Mouse (Mus musculus): Measurements from ENCODE around the gene Crabp1. TPM values are rescaled to one million over a fixed set of nuclear protein-coding genes. Genes with fewer than 3 reads are reported as not detected.

Crabp1 gene
- polyA plus RNA-seq, 1 experiment: 13.5 TPM

DNA sequence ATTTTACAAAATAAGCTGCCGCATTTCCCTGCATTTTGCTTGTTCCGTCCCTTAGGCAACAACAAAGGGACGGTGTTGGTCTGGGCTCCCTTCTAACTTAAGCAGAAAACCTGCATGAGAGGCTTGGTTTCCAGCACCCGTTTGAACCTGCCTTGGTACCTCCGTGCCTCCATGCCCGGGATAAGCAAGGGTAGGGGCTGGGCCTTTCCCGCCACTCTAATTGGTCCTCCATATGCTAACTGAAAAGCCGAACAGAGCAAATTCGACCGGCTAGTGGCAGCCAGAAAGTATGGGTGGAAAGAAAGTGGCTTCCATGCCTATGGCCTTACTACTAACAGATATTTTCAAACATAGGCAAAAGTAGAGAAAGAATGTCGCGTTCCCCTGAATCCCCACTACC, 457 bp upstream of the Crabp1 start:
- peaks cover 14% of the 10 kb centered on the region for H3K27me3 ChIP-seq (ENCODE audit: control insufficient read depth, insufficient read depth, low read length, poor library complexity, severe bottlenecking)
- H3K27ac ChIP-seq (ENCODE audit: insufficient read depth, low read length): no peak overlapping the region
- 0 out of 2 replicates have a peak, but pooled peaks cover 5% of the 10 kb centered on the region for H3K9me3 ChIP-seq (replicated peaks; ENCODE audit: control insufficient read depth, insufficient read depth, low read length, poor library complexity, severe bottlenecking)
- H3K9ac ChIP-seq (ENCODE audit: low read depth, poor library complexity, severe bottlenecking): peak overlapping the region; percentile 59
- H3K4me3 ChIP-seq (ENCODE audit: low read depth, low read length): peak overlapping the region; percentile 82
- no peaks in the 10 kb centered on the region for H3K36me3 ChIP-seq (ENCODE audit: control insufficient read depth, insufficient read depth, low read length, poor library complexity, severe bottlenecking)
- no peaks in the 10 kb centered on the region for H3K4me1 ChIP-seq (ENCODE audit: control insufficient read depth, insufficient read depth, low read length)
- no peak for TF ChIP-seq EP300 (IDR thresholded peaks at IDR 0.05; ENCODE audit: insufficient read depth, low read depth, low read length)
- no peak for TF ChIP-seq CTCF (IDR thresholded peaks at IDR 0.05; ENCODE audit: low read depth, low read length)
- TF ChIP-seq POLR2A (IDR thresholded peaks at IDR 0.05; ENCODE audit: insufficient read depth, low read length): no peak

GRCm38 (mm10) chr9:54765336-54766085, 963 bp downstream of the Crabp1 start:
- Histone ChIP-seq H3K4me3 (ENCODE audit: low read depth, low read length) (peak overlapping the region; percentile 82), H3K27ac (ENCODE audit: insufficient read depth, low read length) (no peak overlapping the region), H3K9ac (ENCODE audit: low read depth, poor library complexity, severe bottlenecking) (peak overlapping the region; percentile 59), H3K4me1 (ENCODE audit: control insufficient read depth, insufficient read depth, low read length) (no peaks in the 10 kb centered on the region), H3K27me3 (ENCODE audit: control insufficient read depth, insufficient read depth, low read length, poor library complexity, severe bottlenecking) (peaks cover 14% of the 10 kb centered on the region), H3K36me3 (ENCODE audit: control insufficient read depth, insufficient read depth, low read length, poor library complexity, severe bottlenecking) (no peaks in the 10 kb centered on the region), H3K9me3 (replicated peaks; ENCODE audit: control insufficient read depth, insufficient read depth, low read length, poor library complexity, severe bottlenecking) (0 out of 2 replicates have a peak, but pooled peaks cover 5% of the 10 kb centered on the region)
- TF ChIP-seq POLR2A (IDR thresholded peaks at IDR 0.05; ENCODE audit: insufficient read depth, low read length) (no peak), CTCF (IDR thresholded peaks at IDR 0.05; ENCODE audit: low read depth, low read length) (no peak), EP300 (IDR thresholded peaks at IDR 0.05; ENCODE audit: insufficient read depth, low read depth, low read length) (no peak)

GRCm38 (mm10) chr9:54770140-54770780, 5.7 kb downstream of the Crabp1 start:
- Histone ChIP-seq H3K27ac (ENCODE audit: insufficient read depth, low read length) (no peak overlapping the region), H3K9ac (ENCODE audit: low read depth, poor library complexity, severe bottlenecking) (no peak overlapping the region), H3K4me3 (ENCODE audit: low read depth, low read length) (no peak overlapping the region), H3K9me3 (replicated peaks; ENCODE audit: control insufficient read depth, insufficient read depth, low read length, poor library complexity, severe bottlenecking) (no peaks in the 10 kb centered on the region), H3K36me3 (ENCODE audit: control insufficient read depth, insufficient read depth, low read length, poor library complexity, severe bottlenecking) (no peaks in the 10 kb centered on the region), H3K4me1 (ENCODE audit: control insufficient read depth, insufficient read depth, low read length) (no peaks in the 10 kb centered on the region), H3K27me3 (ENCODE audit: control insufficient read depth, insufficient read depth, low read length, poor library complexity, severe bottlenecking) (peaks cover 7% of the 10 kb centered on the region)
- TF ChIP-seq POLR2A (IDR thresholded peaks at IDR 0.05; ENCODE audit: insufficient read depth, low read length) (no peak), EP300 (IDR thresholded peaks at IDR 0.05; ENCODE audit: insufficient read depth, low read depth, low read length) (no peak)

DNA sequence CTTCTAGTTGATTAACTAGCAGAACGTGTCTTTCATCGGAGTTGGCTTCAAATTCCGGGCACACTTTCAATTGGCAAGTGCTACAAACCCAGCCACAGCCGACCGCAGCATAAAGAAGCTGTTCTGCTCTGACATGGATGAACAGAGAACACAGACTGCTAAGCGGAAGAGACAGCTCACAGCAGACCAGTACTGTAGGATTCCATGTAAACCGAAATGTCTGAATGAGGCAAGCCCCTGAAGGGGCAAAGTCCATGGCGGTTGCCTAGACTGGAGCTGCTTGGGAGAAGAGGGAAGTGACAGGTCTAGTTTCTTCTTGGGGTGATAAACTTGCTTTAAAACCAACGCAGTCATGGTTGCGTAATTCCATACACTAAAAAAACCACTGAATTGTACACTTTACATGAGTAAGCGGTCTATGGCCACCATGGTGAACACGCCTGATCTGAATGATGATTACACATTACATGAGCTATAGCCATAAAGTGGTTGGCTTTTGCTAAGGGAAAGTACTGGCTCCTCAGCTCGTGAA, 12.0 kb downstream of the Crabp1 start:
- Histone ChIP-seq H3K9me3 (replicated peaks; ENCODE audit: control insufficient read depth, insufficient read depth, low read length, poor library complexity, severe bottlenecking) (no peaks in the 10 kb centered on the region), H3K36me3 (ENCODE audit: control insufficient read depth, insufficient read depth, low read length, poor library complexity, severe bottlenecking) (no peaks in the 10 kb centered on the region), H3K4me3 (ENCODE audit: low read depth, low read length) (no peak overlapping the region), H3K9ac (ENCODE audit: low read depth, poor library complexity, severe bottlenecking) (no peak overlapping the region), H3K27me3 (ENCODE audit: control insufficient read depth, insufficient read depth, low read length, poor library complexity, severe bottlenecking) (no peaks in the 10 kb centered on the region), H3K27ac (ENCODE audit: insufficient read depth, low read length) (no peak overlapping the region), H3K4me1 (ENCODE audit: control insufficient read depth, insufficient read depth, low read length) (no peaks in the 10 kb centered on the region)
- TF ChIP-seq POLR2A (IDR thresholded peaks at IDR 0.05; ENCODE audit: insufficient read depth, low read length) (no peak), CTCF (IDR thresholded peaks at IDR 0.05; ENCODE audit: low read depth, low read length) (no peak), EP300 (IDR thresholded peaks at IDR 0.05; ENCODE audit: insufficient read depth, low read depth, low read length) (no peak)

GRCm38 (mm10) chr9:54779280-54779679, 14.7 kb downstream of the Crabp1 start:
- H3K9me3 ChIP-seq (replicated peaks; ENCODE audit: control insufficient read depth, insufficient read depth, low read length, poor library complexity, severe bottlenecking): no peaks in the 10 kb centered on the region
- TF ChIP-seq CTCF (IDR thresholded peaks at IDR 0.05; ENCODE audit: low read depth, low read length) (no peak), EP300 (IDR thresholded peaks at IDR 0.05; ENCODE audit: insufficient read depth, low read depth, low read length) (no peak), POLR2A (IDR thresholded peaks at IDR 0.05; ENCODE audit: insufficient read depth, low read length) (no peak)
- no peaks in the 10 kb centered on the region for H3K4me1 ChIP-seq (ENCODE audit: control insufficient read depth, insufficient read depth, low read length)
- H3K27me3 ChIP-seq (ENCODE audit: control insufficient read depth, insufficient read depth, low read length, poor library complexity, severe bottlenecking): no peaks in the 10 kb centered on the region
- no peaks in the 10 kb centered on the region for H3K36me3 ChIP-seq (ENCODE audit: control insufficient read depth, insufficient read depth, low read length, poor library complexity, severe bottlenecking)
- H3K4me3 ChIP-seq (ENCODE audit: low read depth, low read length): no peak overlapping the region
- H3K27ac ChIP-seq (ENCODE audit: insufficient read depth, low read length): no peak overlapping the region
- H3K9ac ChIP-seq (ENCODE audit: low read depth, poor library complexity, severe bottlenecking): no peak overlapping the region

- Histone ChIP-seq H3K27ac (ENCODE audit: insufficient read depth, low read length) (no peak overlapping the region), H3K4me1 (ENCODE audit: control insufficient read depth, insufficient read depth, low read length) (no peaks in the 10 kb centered on the region)
- TF ChIP-seq EP300 (IDR thresholded peaks at IDR 0.05; ENCODE audit: insufficient read depth, low read depth, low read length) (no peak), CTCF (IDR thresholded peaks at IDR 0.05; ENCODE audit: low read depth, low read length) (no peak), POLR2A (IDR thresholded peaks at IDR 0.05; ENCODE audit: insufficient read depth, low read length) (no peak)
These were observed 18.0 kb downstream of the Crabp1 start for GRCm38 (mm10) chr9:54782504-54782903.

More at GRCm38 (mm10) chr9:54782504-54782903, 18.0 kb downstream of the Crabp1 start:
- Histone ChIP-seq H3K9ac (ENCODE audit: low read depth, poor library complexity, severe bottlenecking) (no peak overlapping the region), H3K36me3 (ENCODE audit: control insufficient read depth, insufficient read depth, low read length, poor library complexity, severe bottlenecking) (no peaks in the 10 kb centered on the region), H3K9me3 (replicated peaks; ENCODE audit: control insufficient read depth, insufficient read depth, low read length, poor library complexity, severe bottlenecking) (no peaks in the 10 kb centered on the region), H3K4me3 (ENCODE audit: low read depth, low read length) (no peak overlapping the region), H3K27me3 (ENCODE audit: control insufficient read depth, insufficient read depth, low read length, poor library complexity, severe bottlenecking) (no peaks in the 10 kb centered on the region)

Measured in ES-Bruce4 (cell line).